Comparison of ENCODE assay signal across 9 mouse cellular contexts in the genomic region with DNA sequence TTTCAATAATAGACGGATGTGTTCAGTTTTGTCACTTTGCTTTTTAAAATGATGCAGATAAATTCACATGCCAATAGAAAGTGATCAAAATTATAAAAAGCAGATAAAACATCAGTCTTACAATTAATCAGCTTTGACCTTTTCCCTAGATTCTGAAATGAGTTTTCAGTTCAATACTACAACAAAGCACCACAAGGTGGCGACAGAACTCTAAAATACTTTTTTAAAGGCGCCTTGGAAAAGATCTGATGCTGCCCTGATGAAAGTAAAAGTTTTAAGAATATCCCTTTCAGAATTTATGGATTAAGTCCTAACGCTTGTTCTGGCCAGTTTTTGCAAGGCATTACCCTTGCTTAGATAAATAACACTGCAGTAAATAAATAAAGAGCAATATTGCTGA. TPM values are rescaled to one million over a fixed set of nuclear protein-coding genes. Genes with fewer than 3 reads are reported as not detected.
DNase-seq lines count a peak whose midpoint lies in the region; ATAC-seq and TF ChIP-seq lines count a peak whose summit lies in the region.
"Had no signal": no experiment of that assay in that cellular context is flagged by ENCODE, and none has a peak within 500 bp of the region (broad histone marks: within the 10 kb centered on the region; RNA-seq: fewer than 3 reads in every experiment).

No protein-coding gene starts in this region.

- no peak for ATAC-seq in kidney, embryonic 15.5 days (replicated peaks; ENCODE audit: low FRiP score)
- ATAC-seq in midbrain, embryonic 15.5 days (replicated peaks): no peak

- peak; percentile 71 for DNase-seq in kidney, adult 2 months
- DNase-seq in ES-E14 (ENCODE audit: low read depth, low spot score): peak; percentile 63
- DNase-seq in cerebellum, adult 2 months: peak; percentile 17 to 21
- DNase-seq in heart, adult 8-10 months (ENCODE audit: low spot score): peak; percentile 70
- DNase-seq in layer of hippocampus, adult 9-10 months (ENCODE audit: low spot score): peak; percentile 73
- peak; percentile 67 for DNase-seq in thymus, postnatal 4 days

- TF ChIP-seq POLR2A in kidney, adult 2 months (IDR thresholded peaks at IDR 0.05; ENCODE audit: low read depth, low read length): no peak
- TF ChIP-seq POLR2A in cerebellum, adult 2 months (IDR thresholded peaks at IDR 0.05; ENCODE audit: borderline replicate concordance, insufficient read depth, low read length): no peak

- no peak overlapping the region for H3K9ac ChIP-seq in kidney, embryonic 15.5 days
- H3K9ac ChIP-seq in ES-E14 (ENCODE audit: insufficient read depth, low read depth, low read length, poor library complexity, severe bottlenecking): no peak overlapping the region
- H3K9ac ChIP-seq in midbrain, embryonic 15.5 days: no peak overlapping the region

- H3K4me1 ChIP-seq in kidney, adult 2 months (ENCODE audit: control insufficient read depth, insufficient read depth, low read length): no peaks in the 10 kb centered on the region
- H3K4me1 ChIP-seq in kidney, embryonic 15.5 days: no peaks in the 10 kb centered on the region
- H3K4me1 ChIP-seq in ES-E14 (ENCODE audit: control insufficient read depth in 2 of 2, insufficient read depth in 2 of 2, low read length in 2 of 2, poor library complexity in 1 of 2): peaks cover 2 to 7% of the 10 kb centered on the region in 2 experiments; a peak in 2 of 4 replicates
- H3K4me1 ChIP-seq in cerebellum, adult 2 months (ENCODE audit: control insufficient read depth, insufficient read depth, low read length): no peaks in the 10 kb centered on the region
- no peaks in the 10 kb centered on the region for H3K4me1 ChIP-seq in midbrain, embryonic 15.5 days

- H3K9me3 ChIP-seq in kidney, embryonic 15.5 days (replicated peaks): no peaks in the 10 kb centered on the region
- H3K9me3 ChIP-seq in ES-E14 (ENCODE audit: control insufficient read depth, insufficient read depth, low read depth, low read length): no peaks in the 10 kb centered on the region
- H3K9me3 ChIP-seq in midbrain, embryonic 15.5 days: no peaks in the 10 kb centered on the region

- no peaks in the 10 kb centered on the region for H3K36me3 ChIP-seq in kidney, adult 2 months (ENCODE audit: control insufficient read depth, insufficient read depth, low read length)
- no peaks in the 10 kb centered on the region for H3K36me3 ChIP-seq in kidney, embryonic 15.5 days
- no peaks in the 10 kb centered on the region for H3K36me3 ChIP-seq in ES-E14 (ENCODE audit: control insufficient read depth, insufficient read depth, low read length, poor library complexity, severe bottlenecking)
- H3K36me3 ChIP-seq in midbrain, embryonic 15.5 days (replicated peaks): no peaks in the 10 kb centered on the region

- H3K4me3 ChIP-seq in kidney, adult 2 months (ENCODE audit: insufficient read depth, low read depth, low read length): no peak overlapping the region
- H3K4me3 ChIP-seq in kidney, embryonic 15.5 days (replicated peaks): no peak overlapping the region
- H3K4me3 ChIP-seq in ES-E14 (ENCODE audit: insufficient read depth in 1 of 2, low read depth in 1 of 2, low read length in 2 of 2, poor library complexity in 1 of 2, severe bottlenecking in 1 of 2): peak overlapping the region in 1 of 2 experiments; percentile 49; a peak in 3 of 4 replicates
- H3K4me3 ChIP-seq in cerebellum, adult 2 months (replicated peaks; ENCODE audit: insufficient read depth, low read depth, low read length): no peak overlapping the region
- no peak overlapping the region for H3K4me3 ChIP-seq in midbrain, embryonic 15.5 days

- no peak overlapping the region for H3K4me2 ChIP-seq in kidney, embryonic 15.5 days
- H3K4me2 ChIP-seq in midbrain, embryonic 15.5 days: peak overlapping the region; percentile 18; the same call in 1 of the 2 replicates

- no peak for TF ChIP-seq CTCF in kidney, adult 2 months (conservative IDR thresholded peaks at IDR 0.05; ENCODE audit: insufficient read depth, insufficient read length, low read depth, low read length)
- TF ChIP-seq CTCF in cerebellum, adult 2 months (IDR thresholded peaks at IDR 0.05; ENCODE audit: borderline replicate concordance, insufficient read depth, low read depth, low read length): peak; percentile 44; the same call in 1 of the 2 replicates

- in situ Hi-C loops in ES-E14 (cut with MboI; ENCODE audit: low sequenced_read_pairs in 2 of 2, unreplicated experiment in 2 of 2): loop anchor here in 1 of 2 experiments (5.0 kb wide), 1 partner anchor 37 kb away; no protein-coding TSS in a partner anchor

- H3K27ac ChIP-seq in kidney, adult 2 months (ENCODE audit: insufficient read depth, low read depth, low read length): no peak overlapping the region
- H3K27ac ChIP-seq in kidney, embryonic 15.5 days: no peak overlapping the region
- H3K27ac ChIP-seq in ES-E14 (ENCODE audit: insufficient read depth, low read depth, low read length, poor library complexity, severe bottlenecking): no peak overlapping the region
- H3K27ac ChIP-seq in cerebellum, adult 2 months (ENCODE audit: insufficient read depth, low read length): no peak overlapping the region
- no peak overlapping the region for H3K27ac ChIP-seq in midbrain, embryonic 15.5 days
- H3K27ac ChIP-seq: macrophage had no signal

- WGBS in kidney, adult 2 months: 2% methylated on average over 4 of the region's 4 CpGs
- 3% methylated on average over 4 of the region's 4 CpGs for whole genome bisulfite sequencing in kidney, embryonic 15.5 days
- 5% methylated on average over 4 of the region's 4 CpGs for WGBS in cerebellum, adult 2 months
- 3% methylated on average over 4 of the region's 4 CpGs for WGBS in midbrain, embryonic 15.5 days

- H3K27me3 ChIP-seq in kidney, adult 2 months (replicated peaks; ENCODE audit: control insufficient read depth, insufficient read depth, low read length): no peaks in the 10 kb centered on the region
- no peaks in the 10 kb centered on the region for H3K27me3 ChIP-seq in kidney, embryonic 15.5 days
- no peaks in the 10 kb centered on the region for H3K27me3 ChIP-seq in cerebellum, adult 2 months (ENCODE audit: control insufficient read depth, insufficient read depth, low read length)
- H3K27me3 ChIP-seq in midbrain, embryonic 15.5 days (replicated peaks): no peaks in the 10 kb centered on the region

TF ChIP-seq in ES-E14, 5 proteins besides CTCF, POLR2A, EP300 and RAD21:
- TF ChIP-seq MAFK (IDR thresholded peaks at IDR 0.05; ENCODE audit: insufficient read depth, low read depth, low read length): no peak
- TF ChIP-seq ZNF384 (IDR thresholded peaks at IDR 0.05; ENCODE audit: low read depth, low read length): no peak
- TF ChIP-seq ZC3H11A (IDR thresholded peaks at IDR 0.05; ENCODE audit: borderline replicate concordance, low read depth, low read length): peak; percentile 85
TF ChIP-seq in ES-E14: peak in this region for 1.

RNA-seq across cellular contexts. Expression of a gene that starts 12.9 kb away (rescaled TPM):
- polyA plus RNA-seq in kidney, adult 2 months (2012; rRNA removed): 6.2 and 7.4 TPM in 2 replicates
- polyA plus RNA-seq in kidney, embryonic 15.5 days (2015; fragmentation: Nextera tagmentation; extraction: Ambion mirVana): 56.9 and 67.7 TPM in 2 replicates
- total RNA-seq in ES-E14 (2012; rRNA removed): 96.6 and 129 TPM in 2 replicates
- polyA plus RNA-seq in cerebellum, adult 2 months (2012; rRNA removed): 59.6 and 62.7 TPM in 2 replicates
- 10 to 100 TPM; 36.1 to 66.2 (median 52.6) TPM for total RNA-seq in heart, adult 8-10 months (2022)
- polyA plus RNA-seq in midbrain, embryonic 15.5 days (2015; fragmentation: Nextera tagmentation; extraction: Ambion mirVana): 70.5 and 76.5 TPM in 2 replicates

RNA-seq across cellular contexts. Expression of a gene that starts 48.3 kb away (rescaled TPM):
- polyA plus RNA-seq in kidney, adult 2 months (2012; rRNA removed): 7.1 and 10.0 TPM in 2 replicates
- 16.8 and 25.7 TPM in 2 replicates for polyA plus RNA-seq in kidney, embryonic 15.5 days (2015; fragmentation: Nextera tagmentation; extraction: Ambion mirVana)
- 48.9 and 57.8 TPM in 2 replicates for total RNA-seq in ES-E14 (2012; rRNA removed)
- polyA plus RNA-seq in cerebellum, adult 2 months (2012; rRNA removed): 53.5 and 55.7 TPM in 2 replicates
- 10 to 100 TPM; 42.5 to 48.7 (median 46.1) TPM for total RNA-seq in heart, adult 8-10 months (2022)
- 26.3 and 28.4 TPM in 2 replicates for polyA plus RNA-seq in midbrain, embryonic 15.5 days (2015; fragmentation: Nextera tagmentation; extraction: Ambion mirVana)

Comparison
In these comparisons a context has a peak if more than half of its experiments do, and no peak if none do; other contexts are left out.
1. DNase-seq: peak in every context shown above with its lines; median percentile 73 in layer of hippocampus, adult 9-10 months; 71 in kidney, adult 2 months; 70 in heart, adult 8-10 months; 67 in thymus, postnatal 4 days; 63 in ES-E14; 19 in cerebellum, adult 2 months.